9 mouse cellular contexts compared by ENCODE assay signal in the genomic region with DNA sequence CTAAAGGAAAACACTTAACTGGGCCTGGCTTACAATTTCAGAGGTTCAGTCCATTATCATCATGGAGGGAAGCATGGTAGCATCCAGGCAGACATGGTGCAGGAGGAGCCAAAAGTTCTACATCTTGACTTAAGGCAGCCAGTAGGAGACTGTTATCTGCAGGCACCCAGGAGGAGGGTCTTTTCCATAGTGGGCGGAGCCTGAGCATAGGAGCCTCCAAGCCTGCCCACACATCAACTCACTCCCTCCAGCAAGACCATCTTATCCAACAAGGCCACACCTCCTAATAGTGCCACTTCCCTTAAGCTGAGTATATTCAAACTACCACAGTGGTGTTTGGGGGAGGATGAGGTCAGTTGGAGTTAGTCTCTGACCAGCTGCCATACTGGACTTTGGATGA.
"Had no signal": no experiment of that assay in that cellular context is flagged by ENCODE, and none has a peak within 500 bp of the region (broad histone marks: within the 10 kb centered on the region; RNA-seq: fewer than 3 reads in every experiment).

No protein-coding gene starts in this region.

- H3K9me3 ChIP-seq: limb, embryonic 12.5 days; midbrain, embryonic 13.5 days had no signal

- H3K27me3 ChIP-seq: limb, embryonic 12.5 days; midbrain, embryonic 13.5 days had no signal

- DNase-seq: kidney, adult 18-20 months; kidney, postnatal 14 days; lung, adult 18-20 months; right cerebral cortex, adult 18-20 months; right cerebral cortex, postnatal 25 days; thymus, adult 18-20 months; thymus, postnatal 14 days had no signal

- H3K27ac ChIP-seq: limb, embryonic 12.5 days; midbrain, embryonic 13.5 days had no signal

- H3K36me3 ChIP-seq: limb, embryonic 12.5 days; midbrain, embryonic 13.5 days had no signal

- H3K9ac ChIP-seq: limb, embryonic 12.5 days; midbrain, embryonic 13.5 days had no signal

- H3K4me3 ChIP-seq: limb, embryonic 12.5 days; midbrain, embryonic 13.5 days had no signal
